Mouse (Mus musculus) megakaryocyte-erythroid progenitor cell, adult 5-6 weeks (primary cell): Measurements from ENCODE around the gene Ext2. TPM values are rescaled to one million over a fixed set of nuclear protein-coding genes. Genes with fewer than 3 reads are reported as not detected.

Source experiments
- ATAC-seq: replicated peaks from 2 replicates; pipeline ENCODE4 v1.8.0; 2016; ENCODE audit warnings: mild to moderate bottlenecking, inconsistent platforms; ENCODE audit not compliant: severe bottlenecking, poor library complexity, low FRiP score, low TSS enrichment
- total RNA-seq, 2 experiments: library from RNA; stranded (forward) in 1 of 2; stranded (reverse) in 1 of 2; fragments of 200-1000, 215-1000 nt in 1 of 2; fragments of >200 nt in 1 of 2; fragmentation: Nextera tagmentation in 1 of 2; gene quantifications; 2 replicates each; pipeline ENCODE4 v1.2.3; 2014 to 2017

Gene Ext2
- total RNA-seq, 2 experiments from 2014 or later: 42.0 to 50.8 TPM

DNA sequence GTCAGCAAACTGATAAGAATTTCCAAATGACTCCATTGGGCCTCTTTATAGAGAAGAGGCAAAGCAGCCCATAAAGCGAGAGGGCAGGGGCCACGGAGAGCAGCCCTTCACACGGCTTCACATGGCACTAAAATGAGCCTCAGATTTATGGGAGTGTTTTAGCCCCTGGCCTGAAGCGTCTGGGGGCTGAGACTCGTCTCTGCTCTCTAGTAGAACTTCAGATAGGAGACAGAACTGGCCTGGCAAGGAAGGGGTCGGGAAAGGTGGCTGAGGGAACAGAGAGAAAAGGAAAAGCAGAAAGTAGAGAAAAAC is 42.5 kb downstream of the Ext2 start:
- ATAC-seq: no peak

DNA sequence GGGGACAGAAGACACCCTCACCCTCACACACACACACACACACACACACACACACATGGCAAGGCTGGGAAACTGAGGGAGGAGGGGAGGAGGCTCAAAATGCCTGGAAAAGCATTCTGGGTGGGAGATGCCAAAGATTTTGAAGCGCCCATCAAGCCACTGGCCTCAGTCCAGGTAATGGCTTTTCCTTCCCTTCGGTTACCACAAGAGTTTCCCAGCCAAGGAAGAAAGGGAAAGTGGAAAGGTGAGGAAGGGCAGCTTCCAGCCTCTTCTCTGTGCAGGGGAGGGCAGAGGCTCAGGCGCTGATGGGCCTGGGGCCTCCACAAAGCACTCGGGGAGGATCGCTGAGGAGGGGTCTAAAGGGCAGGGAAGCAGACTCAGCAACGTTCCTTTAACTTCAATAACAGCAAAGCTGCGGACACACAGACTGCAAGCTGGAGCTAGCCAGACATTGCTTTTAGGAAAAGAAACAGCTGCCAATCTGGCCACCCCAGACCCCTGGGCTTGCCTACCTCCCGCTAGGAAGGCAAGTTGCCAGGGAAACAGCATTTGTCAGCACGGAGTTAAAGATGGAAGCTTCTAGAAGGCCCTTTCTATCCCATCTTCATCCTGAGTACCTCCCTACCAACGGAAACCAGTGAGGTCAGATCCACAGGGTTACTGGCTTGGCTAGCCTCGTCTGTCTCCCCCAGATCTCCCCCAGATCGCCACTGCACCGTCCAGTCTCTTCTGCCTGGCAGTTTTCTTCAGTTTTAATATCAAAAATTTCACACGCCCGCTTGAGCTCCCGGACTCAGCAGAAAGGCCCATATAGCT is 43.1 kb downstream of the Ext2 start:
- ATAC-seq: no peak

DNA sequence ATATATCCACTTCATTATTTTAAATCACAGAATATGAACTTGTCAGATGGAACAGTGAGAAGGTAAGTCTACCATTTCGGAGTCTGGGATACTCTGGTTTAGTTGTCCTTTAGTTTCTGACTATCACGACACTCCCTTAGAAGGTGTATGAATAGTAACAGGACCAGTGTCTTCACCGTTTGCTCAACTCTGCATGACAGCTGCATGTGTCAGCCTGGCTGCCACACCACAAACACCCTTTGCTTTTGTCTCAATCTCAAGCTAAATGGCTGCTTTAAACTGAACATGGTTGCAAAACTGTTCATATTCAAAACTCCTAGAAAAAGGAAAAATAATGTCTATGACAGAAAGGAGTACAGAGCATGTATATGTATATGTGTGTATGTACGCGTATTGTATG is 43.8 kb downstream of the Ext2 start:
- no peak for ATAC-seq

DNA sequence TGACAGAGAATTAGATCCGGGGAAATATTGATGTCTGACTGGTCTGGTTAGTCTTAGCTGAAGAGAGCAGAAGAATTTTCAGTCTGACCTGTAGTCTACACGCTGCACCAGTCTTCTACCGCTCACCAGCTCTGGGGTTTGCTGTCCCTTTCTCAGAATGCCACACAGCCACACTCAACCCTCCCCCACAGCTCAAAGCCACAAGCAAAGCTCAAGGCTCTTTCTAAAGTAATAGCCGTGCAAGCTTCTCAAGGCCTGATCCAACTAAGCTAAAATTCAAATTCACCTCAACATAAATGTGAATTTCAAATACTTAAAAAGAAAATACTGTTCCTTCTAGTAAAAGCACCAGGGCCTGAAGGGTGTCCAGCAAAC is 45.3 kb downstream of the Ext2 start:
- ATAC-seq: no peak

DNA sequence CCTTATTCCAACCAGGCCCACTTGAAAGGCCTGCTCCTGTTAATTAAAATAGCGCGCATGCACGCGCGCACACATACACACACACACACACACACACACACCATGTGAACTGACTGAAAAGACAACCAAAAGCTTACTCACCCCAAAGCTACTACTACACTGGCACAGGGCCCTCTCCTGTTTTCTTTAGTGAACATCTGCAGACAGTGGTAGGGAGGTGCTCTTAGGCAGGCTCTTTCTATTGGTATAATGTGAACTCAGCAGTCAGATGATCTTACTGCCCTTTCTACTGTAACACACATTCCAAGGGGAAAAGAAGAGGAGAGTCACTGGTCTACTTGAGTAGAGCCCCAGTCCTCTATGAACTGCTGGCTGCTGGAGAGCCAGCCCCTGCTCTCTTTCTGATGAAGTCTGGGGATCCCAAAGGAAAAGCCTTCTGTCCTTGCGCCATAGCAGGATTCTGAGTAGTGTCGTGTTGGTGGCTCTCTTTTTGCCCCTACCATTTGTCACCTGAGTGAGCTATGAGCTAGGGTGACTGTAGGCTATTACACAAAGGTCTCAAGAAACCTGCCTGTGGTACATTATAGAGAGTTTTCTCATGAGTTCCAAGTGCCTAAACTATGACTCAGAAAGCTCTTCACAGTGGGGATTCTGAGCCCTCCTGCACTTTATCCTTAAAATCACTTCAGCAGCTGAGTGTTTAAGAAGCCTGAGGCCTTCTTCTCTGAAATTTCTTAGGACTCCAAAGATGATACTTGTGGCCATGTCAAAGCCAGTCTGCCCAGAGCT is 45.9 kb downstream of the Ext2 start:
- no peak for ATAC-seq

DNA sequence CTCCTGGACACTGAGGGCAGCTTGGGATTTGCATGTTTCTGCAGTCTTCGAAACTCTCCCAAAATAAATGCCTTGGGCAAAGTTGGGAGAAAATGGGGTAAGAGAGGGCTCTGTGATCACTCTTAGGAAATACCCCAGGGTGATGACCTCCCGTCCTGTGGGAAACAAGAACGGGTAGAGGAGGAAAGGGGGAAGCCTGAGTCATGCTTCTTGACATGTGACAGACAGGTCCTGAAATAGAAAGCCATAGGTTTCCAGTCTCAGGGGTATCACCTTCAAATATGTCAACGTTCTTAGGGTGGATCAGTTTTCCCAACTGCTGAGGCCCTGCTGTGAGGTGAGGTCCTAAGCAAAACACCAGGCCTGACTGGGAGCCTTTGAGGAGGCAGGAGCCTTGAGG is 46.9 kb downstream of the Ext2 start:
- no peak for ATAC-seq

DNA sequence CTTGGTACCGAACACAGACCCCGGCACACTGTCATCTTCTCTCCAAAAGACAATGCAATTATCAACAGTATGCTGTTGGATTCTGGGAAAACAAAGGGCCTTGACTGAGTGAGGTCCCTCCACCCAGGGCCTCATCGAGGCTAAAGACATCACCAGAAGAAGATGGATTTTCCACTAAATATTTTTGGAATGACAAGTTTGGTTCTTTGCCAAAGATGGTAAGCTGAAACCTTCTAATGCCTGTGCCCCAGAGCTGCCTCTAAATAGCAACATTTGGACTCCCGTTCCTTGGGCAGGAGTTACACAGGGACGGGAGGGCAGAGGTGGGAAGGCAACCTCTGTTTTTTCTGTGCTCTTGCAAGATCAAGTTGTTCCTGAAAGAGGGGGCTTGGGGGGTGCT is 47.4 kb downstream of the Ext2 start:
- no peak for ATAC-seq

DNA sequence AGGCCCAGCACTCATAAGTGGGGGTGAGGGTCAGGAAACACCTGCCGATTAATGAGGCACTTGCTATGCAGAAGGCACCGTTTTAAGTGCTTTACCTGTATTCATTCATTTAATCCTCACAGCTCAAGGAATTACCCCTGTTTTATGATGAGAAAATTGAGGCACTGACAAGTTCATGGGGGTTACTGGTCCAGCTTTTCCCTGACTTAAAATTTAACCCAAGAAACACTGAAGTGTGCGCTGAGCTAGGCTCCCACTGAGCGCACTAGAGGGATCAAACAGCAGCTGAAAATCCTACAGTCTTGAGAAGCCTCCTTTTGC is 49.6 kb downstream of the Ext2 start:
- ATAC-seq: no peak

DNA sequence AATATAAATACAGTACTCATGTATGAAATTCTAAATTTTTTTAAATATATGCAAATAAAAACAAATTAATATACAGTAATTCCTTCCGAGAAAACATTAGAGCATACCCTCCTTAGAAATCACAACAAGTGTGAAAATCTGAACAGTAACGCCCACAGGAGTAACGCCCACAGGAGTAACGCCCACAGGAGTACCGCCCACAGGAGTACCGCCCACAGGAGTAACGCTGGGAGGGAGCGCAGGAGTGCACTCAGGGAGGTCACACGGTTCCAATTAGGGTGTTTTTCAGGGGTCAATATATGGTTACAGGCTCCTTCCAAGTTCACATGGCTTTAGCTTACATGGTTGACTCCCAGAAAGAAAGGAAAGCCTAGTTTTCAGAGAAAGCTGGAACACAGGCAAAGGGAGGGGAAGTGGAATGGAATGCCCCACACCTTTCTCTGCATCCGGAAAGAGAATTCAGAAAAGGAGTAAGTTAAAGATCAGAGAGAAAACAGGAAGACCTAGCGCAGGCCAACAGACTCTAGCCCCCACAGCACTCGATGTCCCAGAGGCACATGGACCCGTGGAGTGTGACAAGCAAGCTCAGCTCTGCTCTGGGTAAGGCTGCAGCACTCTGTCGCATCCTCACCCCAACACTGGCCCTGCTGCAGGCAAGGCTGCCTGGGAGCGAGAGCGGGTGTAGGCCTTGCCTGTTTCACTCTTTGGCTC is 50.2 kb downstream of the Ext2 start:
- ATAC-seq: peak; percentile 90

DNA sequence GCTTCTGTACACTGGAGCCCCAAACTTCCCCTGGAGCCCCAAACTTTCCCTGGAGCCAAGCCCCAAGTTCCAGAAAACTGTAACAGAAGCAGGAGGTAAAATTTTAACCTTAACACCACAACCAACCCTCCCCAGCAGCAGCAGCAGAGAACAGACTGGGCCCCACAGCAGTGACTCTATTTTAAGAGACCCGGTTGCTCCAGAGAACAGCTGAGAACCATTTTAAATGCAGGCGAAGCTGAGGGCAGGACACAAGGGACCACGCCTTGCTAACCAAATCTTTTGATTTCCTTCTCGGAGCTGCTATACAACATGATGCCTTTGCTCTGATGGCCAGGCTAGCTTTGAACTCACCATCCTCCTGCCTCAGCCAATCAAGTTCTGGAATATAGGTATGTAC is 51.5 kb downstream of the Ext2 start:
- no peak for ATAC-seq

DNA sequence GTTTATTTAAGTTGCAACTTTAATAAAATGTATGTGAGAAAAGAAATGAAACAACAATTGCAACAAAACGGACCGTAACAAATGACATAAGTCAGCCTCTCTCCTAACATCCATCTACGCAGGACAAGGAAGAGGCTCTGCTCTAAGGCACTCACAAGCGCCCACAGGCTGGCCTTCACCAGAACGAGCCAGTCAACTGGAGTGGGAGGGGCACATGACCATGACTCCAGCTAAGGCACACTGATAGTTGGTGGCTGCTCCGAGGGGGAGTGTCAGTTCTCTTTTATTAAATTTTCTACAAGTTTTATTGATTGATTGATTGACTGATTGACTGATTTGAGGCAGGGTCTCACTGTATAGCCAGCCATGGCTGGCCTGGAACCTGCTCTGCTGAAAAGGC is 52.5 kb downstream of the Ext2 start:
- no peak for ATAC-seq

DNA sequence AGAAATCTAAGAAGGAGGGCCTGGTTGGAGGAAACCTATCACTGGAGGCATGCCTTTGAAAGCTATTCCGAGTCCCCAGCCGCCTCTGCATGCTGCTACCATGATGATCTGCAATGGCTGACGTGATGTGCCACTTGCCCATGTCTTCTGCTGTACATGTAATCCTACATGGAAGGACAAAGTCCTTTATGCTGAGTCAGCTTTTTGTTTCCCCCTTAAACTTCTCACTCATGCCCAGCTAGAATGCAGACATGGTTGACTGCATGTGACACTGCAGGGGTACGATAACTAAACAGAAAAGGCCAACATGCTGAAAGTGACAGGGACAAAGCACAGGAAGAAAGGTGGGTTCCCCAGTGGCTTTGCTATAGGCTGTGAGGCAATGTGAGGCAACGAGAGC is 56.6 kb downstream of the Ext2 start:
- ATAC-seq: no peak

DNA sequence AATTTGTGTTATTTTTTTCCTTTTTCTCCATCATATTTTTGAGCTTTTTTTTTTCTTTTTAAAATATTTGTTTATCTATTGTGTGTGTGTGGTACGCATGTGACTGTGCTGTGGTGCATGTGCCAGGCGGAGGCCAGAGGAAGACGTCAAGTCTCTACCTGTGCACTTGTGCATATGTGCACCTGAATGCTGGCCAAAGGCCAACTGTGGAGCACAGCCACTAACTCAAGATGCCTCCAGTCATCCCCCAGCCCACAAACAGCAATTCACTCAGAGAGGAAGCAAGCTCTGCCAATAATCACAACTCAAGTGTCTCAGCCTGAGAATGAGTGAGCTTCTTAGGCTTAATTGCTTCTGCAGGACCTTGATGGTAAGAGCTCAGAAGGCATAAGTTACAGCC is 58.2 kb downstream of the Ext2 start:
- ATAC-seq: no peak

DNA sequence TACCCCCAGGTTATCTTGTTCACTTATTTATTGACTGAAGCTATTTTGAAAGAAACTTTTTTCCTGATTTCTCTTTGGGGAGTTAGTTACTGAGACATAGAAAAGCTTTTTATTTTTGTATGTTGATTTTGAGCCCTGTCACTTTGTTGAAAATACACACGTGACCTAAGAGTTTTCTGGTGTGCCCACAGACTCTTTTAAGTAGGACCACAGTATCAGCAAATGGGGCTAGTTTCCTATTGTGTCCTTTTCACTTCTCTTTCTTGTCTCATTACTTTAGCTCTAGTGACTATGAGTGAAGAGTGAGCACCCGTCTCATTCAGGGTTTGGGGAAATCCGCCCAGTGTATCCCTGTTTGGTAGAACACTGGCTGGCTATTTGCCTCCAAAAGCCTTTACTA is 62.0 kb downstream of the Ext2 start:
- ATAC-seq: no peak

DNA sequence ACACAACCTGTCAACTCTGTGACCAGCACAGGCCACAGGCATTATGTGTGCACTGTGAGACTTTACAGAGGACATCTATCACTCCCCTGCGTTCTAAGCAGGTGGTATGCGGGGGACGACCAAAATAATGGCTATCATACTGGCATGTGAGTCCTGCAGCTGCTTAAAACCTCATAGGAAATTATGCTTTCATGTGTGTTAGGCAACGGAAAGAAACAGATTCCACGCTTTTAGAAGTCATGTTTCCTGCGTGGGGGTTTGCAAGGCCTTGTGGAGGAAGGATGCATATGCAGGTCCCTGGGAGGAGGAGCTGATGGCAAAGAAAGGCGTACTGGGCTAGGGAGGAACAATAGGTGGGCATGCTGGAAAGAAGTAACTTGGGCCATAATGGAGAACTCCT is 63.2 kb downstream of the Ext2 start:
- ATAC-seq: no peak

DNA sequence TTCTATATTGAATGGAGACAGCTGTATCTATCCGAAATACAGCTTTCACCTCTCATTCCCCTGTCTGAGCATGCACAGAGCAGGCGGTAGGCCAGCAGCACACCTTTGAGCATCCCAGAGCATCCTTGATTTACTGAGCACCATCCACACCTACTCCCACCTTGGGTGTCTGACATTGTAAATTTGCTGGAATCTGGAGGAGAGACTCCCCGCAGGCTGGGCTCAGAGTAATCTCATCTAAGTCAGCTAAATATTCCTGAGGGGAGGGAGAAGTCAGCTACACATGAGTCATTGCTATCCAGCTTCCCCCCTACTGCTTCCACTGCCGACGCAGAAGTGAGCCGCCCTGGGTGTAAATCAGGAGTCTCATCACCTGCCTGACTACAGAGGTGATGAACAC is 64.1 kb downstream of the Ext2 start:
- ATAC-seq: no peak

DNA sequence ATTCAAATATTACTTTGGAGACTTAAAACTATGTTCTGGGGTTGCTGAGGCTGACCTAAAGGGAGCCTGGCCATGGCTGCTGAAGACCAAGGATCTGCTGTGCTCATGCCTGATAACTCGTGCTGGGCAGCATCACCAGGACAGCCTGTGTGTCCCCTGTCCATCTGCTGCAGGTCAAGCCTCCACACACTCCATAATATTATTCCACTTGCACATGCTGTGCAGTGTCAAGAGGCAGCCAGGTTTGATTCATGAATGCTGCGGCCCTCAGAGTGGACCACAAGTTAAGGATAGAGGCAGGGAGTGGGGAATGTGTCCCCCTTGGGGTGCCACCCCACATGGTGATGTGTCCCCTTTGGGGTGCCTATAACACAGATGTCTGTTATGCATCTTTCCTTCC is 68.0 kb downstream of the Ext2 start:
- ATAC-seq: no peak

DNA sequence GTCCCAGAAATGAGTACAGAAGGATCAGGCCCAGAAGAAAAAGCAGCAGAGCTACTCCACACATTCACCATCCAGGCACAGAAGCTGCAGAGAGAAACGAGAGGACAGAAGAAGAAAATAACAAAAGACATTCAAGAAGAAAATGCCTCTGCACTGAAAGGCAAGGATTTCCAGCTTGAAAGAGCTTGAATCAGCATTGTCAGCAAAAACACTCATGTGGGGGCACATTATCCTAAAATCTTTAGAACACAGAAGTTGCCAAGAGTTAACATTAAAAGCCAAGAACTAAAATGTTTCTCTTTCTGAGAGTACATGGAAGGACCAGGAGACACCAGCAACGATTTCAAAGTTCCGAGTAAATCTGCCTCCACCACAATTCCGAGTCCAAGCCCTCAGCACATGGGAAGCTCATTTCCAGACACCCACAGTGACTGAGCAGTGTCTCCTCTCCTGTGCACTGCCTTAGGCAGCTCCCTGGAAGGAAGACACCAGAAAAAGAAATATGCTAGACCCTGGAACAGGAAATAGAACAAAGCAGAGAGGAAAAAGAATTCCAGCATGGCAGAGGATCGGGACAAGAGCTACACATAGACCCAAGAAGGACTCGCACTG is 69.1 kb downstream of the Ext2 start:
- ATAC-seq: no peak

DNA sequence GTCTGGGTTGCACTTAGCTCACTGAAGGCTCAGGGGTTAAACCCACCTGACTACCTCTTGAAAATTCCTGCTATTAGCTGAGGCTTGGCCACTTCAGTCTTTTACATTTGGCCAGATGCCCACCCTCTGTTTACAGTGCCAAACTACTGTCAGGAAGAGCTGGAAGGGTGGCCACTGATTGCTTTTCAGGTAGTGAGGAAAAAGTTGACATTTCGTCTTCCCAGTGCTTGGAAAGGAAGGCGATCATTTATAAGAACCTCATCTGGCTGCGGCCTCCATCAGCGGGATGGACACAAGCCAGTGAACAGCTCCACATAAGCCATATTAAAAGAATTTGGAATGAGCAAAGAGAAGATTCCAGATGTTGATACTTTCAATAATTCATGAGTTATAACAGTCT is 72.7 kb downstream of the Ext2 start:
- ATAC-seq: no peak

DNA sequence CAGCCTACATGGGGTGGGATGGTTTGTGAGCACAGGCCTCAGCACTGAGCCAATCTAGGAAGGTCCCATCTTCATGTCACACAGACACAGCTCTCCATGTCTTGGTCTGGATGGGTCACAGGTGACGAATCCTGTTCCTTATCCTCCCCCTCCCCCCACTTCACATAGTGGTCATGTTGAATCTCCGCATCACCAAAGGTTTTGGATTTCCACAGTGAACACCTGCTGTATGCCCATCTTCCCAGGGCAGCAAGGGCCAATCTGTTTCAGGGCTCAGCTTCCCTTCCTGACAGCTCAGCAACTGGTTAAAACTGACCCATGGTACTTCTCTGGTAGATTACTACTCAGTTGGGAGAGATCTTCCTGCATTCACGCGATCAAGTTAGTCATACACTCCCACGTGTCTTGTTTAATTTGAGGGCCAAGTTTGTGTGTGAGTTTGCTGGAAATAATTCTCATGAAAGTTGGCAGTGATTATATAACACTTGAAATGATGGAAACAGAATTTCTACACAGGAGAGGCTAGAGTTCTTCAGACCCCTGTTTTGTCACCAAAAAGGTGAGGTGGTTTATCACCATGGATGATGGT is 74.7 kb downstream of the Ext2 start:
- no peak for ATAC-seq
